Mouse (Mus musculus) layer of hippocampus, adult 18-20 months (tissue): ENCODE measurements around the gene Prdm12. TPM values are rescaled to one million over a fixed set of nuclear protein-coding genes. Genes with fewer than 3 reads are reported as not detected.

Experiments
- DNase-seq, 2 experiments: peaks; one replicate each; pipeline ENCODE4 v3.0.0; 2022; ENCODE audit warnings: low spot score in 2 of 2
- microRNA-seq, 2 experiments: library from miRNA; unstranded; fragments of <30 nt; microRNA quantifications; one replicate each; pipeline ENCODE4 v1.2.0; 2021
- total RNA-seq, 2 experiments: library from RNA; stranded (reverse); gene quantifications; 2 replicates each; pipeline ENCODE4 v1.2.3; 2021

Gene Prdm12
- total RNA-seq, 2 experiments from 2014 or later: 0.30 to 0.37 TPM

- DNase-seq: no peak
These were observed 63.4 kb downstream of the Prdm12 start for GRCm38 (mm10) chr2:31703226-31703625.

Small RNAs within 50 kb of the gene (microRNA-seq; reads per million reads assigned to microRNA genes)
- gene Mir6998: 0.39 to 2.5 reads per million in 2 experiments

Other genes starting within 250 kb of the Prdm12 start
- 10 to 100 TPM; 33.8 to 40.5 TPM for gene Ass1, start 169.8 kb upstream of the Prdm12 start, total RNA-seq
- gene Fubp3, start 67.4 kb upstream of the Prdm12 start, total RNA-seq: 10 to 100 TPM; 34.3 to 39.1 TPM
- gene Exosc2, start 30.7 kb downstream of the Prdm12 start, total RNA-seq: 10 to 100 TPM; 21.8 to 22.3 TPM
- 10 to 100 TPM; 42.5 to 46.0 TPM for gene Abl1, start 48.3 kb downstream of the Prdm12 start, total RNA-seq
- gene Qrfp, start 170.5 kb downstream of the Prdm12 start, total RNA-seq: not detected
- gene Fibcd1, start 206.0 kb downstream of the Prdm12 start, total RNA-seq: 100 to 1,000 TPM; 121 to 127 TPM
- 1 to 10 TPM; 5.2 to 5.8 TPM for gene Lamc3, start 247.3 kb downstream of the Prdm12 start, total RNA-seq